Mouse (Mus musculus): ENCODE results near the gene Crp. TPM values are rescaled to one million over a fixed set of nuclear protein-coding genes. Genes with fewer than 3 reads are reported as not detected.
A peak's percentile ranks its signal among the peaks of the same experiment; 100 is the strongest.

Gene Crp
- polyA plus RNA-seq (2015; fragmentation: Nextera tagmentation; extraction: Ambion mirVana), result 1.1 and 1.3 TPM in 2 replicates

DNA sequence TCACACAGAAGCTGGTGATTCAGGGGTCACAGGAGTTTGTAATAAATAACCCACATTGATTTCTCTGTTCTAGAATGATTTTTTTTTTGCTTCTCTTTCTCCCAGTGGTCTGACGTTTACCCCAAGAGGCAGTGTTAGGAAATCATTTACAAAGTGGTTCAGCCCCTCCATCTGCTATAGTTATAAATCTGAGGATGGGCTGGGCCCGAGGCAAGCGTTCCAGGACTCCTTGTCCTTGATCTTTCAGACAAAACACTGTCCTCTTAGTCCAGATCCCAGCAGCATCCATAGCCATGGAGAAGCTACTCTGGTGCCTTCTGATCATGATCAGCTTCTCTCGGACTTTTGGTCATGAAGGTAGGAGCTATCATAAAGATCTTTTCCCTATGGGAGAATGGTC, at the start of gene Crp:
TSS of gene Crp (plus strand) at position 212 of the 400 bp plus-strand sequence.
- 46% methylated on average over 4 of the region's 4 CpGs for WGBS
- Histone ChIP-seq H3K4me2 (ENCODE audit: low read depth, low read length) (no peak within 1 kb of the TSS), H3K27me3 (replicated peaks; ENCODE audit: control insufficient read depth, insufficient read depth, low read length) (no peaks in the 10 kb centered on the region), H3K4me3 (ENCODE audit: low read length) (no peak within 1 kb of the TSS), H3K4me1 (ENCODE audit: control insufficient read depth, insufficient read depth, low read length) (no peaks in the 10 kb centered on the region), H3K9ac (ENCODE audit: low read depth, low read length) (no peak within 1 kb of the TSS), H3K27ac (ENCODE audit: low read length) (no peak within 1 kb of the TSS), H3K9me3 (ENCODE audit: control insufficient read depth, low read length) (no peaks in the 10 kb centered on the region), H3K36me3 (ENCODE audit: control insufficient read depth, insufficient read depth, low read length) (no peaks in the 10 kb centered on the region)
- ATAC-seq, result peak; percentile 48; the same call in 1 of the 2 replicates

- 82% methylated on average over 9 of the region's 9 CpGs for WGBS
- Histone ChIP-seq H3K4me2 (ENCODE audit: low read depth, low read length) (no peak overlapping the region), H3K36me3 (ENCODE audit: control insufficient read depth, insufficient read depth, low read length) (no peaks in the 10 kb centered on the region), H3K27me3 (replicated peaks; ENCODE audit: control insufficient read depth, insufficient read depth, low read length) (no peaks in the 10 kb centered on the region; the same call in 1 of the 2 replicates), H3K9ac (ENCODE audit: low read depth, low read length) (no peak overlapping the region), H3K9me3 (ENCODE audit: control insufficient read depth, low read length) (no peaks in the 10 kb centered on the region), H3K4me3 (ENCODE audit: low read length) (no peak overlapping the region), H3K27ac (ENCODE audit: low read length) (no peak overlapping the region), H3K4me1 (ENCODE audit: control insufficient read depth, insufficient read depth, low read length) (no peaks in the 10 kb centered on the region)
- no peak for ATAC-seq
Observed at GRCm38 (mm10) chr1:172649396-172649795, 48.5 kb upstream of the Crp start.

- no peak overlapping the region for H3K9ac ChIP-seq (ENCODE audit: low read depth, low read length)
- no peaks in the 10 kb centered on the region for H3K36me3 ChIP-seq (ENCODE audit: control insufficient read depth, insufficient read depth, low read length)
- no peak overlapping the region for H3K27ac ChIP-seq (ENCODE audit: low read length)
- H3K4me2 ChIP-seq (ENCODE audit: low read depth, low read length), result no peak overlapping the region
- 53% methylated on average over 8 of the region's 8 CpGs for WGBS
- no peaks in the 10 kb centered on the region for H3K9me3 ChIP-seq (ENCODE audit: control insufficient read depth, low read length)
- no peaks in the 10 kb centered on the region; the same call in 1 of the 2 replicates for H3K27me3 ChIP-seq (replicated peaks; ENCODE audit: control insufficient read depth, insufficient read depth, low read length)
- H3K4me3 ChIP-seq (ENCODE audit: low read length), result no peak overlapping the region
- 0 out of 2 replicates have a peak, but pooled peaks cover 3% of the 10 kb centered on the region for H3K4me1 ChIP-seq (ENCODE audit: control insufficient read depth, insufficient read depth, low read length)
- ATAC-seq, result peak; percentile 21; the same call in 1 of the 2 replicates
Observed at GRCm38 (mm10) chr1:172650519-172651287, 47.2 kb upstream of the Crp start.

DNA sequence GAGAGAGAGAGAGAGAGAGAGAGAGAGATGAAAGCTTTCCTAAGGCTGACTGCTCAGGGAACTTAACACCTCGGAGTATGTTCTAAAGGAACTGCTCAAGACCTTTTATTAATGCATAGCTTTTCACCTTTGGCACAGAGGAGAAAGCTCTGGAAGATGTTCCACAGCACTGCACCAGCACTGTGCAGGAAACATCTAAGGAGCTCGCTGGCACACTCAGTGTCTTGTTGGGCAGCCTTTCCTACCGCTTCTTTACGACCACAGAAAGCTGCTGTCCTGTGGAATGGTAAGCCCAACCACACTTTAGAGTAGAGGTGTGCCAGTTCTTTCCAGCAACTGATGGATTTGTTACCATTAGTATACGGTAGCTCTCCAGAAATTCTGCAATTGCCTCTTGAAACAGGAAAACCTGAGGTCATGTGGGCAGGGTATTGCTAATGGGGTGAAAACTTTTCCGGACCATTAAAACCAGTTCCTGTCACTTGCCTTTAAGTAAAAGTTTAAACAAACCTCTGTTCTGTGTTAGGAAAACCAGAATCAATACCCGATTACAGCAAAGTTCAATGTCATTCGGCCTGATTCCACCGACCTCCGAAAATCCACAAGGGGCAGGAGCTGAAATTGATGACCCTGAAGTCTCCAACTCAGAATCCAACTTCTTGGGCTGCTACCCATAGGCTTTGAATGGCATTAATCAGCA, 46.4 kb upstream of the Crp start:
- no peak for ATAC-seq
- 0 out of 2 replicates have a peak, but pooled peaks cover 3% of the 10 kb centered on the region for H3K4me1 ChIP-seq (ENCODE audit: control insufficient read depth, insufficient read depth, low read length)
- H3K4me2 ChIP-seq (ENCODE audit: low read depth, low read length), result no peak overlapping the region
- H3K27ac ChIP-seq (ENCODE audit: low read length), result no peak overlapping the region
- H3K36me3 ChIP-seq (ENCODE audit: control insufficient read depth, insufficient read depth, low read length), result no peaks in the 10 kb centered on the region
- WGBS, result 61% methylated on average over 10 of the region's 10 CpGs
- no peak overlapping the region for H3K4me3 ChIP-seq (ENCODE audit: low read length)
- H3K9me3 ChIP-seq (ENCODE audit: control insufficient read depth, low read length), result no peaks in the 10 kb centered on the region
- H3K27me3 ChIP-seq (replicated peaks; ENCODE audit: control insufficient read depth, insufficient read depth, low read length), result no peaks in the 10 kb centered on the region; the same call in 1 of the 2 replicates
- H3K9ac ChIP-seq (ENCODE audit: low read depth, low read length), result no peak overlapping the region

DNA sequence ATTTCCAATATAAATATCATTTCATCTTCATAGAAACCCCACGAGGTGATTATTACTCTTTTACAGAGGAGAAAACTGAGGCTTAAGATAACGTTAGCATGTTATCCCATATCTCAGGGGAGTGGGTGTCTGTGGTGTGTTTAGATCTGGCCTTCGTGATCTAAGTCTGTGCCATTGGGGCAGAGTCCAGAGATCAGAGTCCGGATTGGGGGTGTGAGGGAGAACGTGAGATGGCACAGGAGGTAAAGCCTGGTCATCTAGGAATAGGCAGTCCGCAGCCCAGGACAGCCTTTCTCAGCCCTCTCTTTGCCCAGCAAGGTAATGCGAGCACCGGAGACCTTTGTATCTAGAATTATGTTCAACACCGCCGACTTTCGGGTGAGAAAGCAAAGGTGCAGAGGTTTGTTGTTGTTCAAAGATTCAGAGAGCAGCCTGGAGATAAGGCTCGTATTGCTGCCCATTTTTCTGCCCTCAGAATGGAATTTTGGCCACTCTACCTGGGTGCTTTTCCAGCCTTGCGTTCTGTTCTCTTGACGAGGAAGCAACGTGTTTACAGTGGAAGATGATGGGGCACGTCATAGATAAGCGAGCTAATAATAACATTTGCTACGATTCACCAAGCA, 45.7 kb upstream of the Crp start:
- peak; percentile 45 for ATAC-seq
- H3K27me3 ChIP-seq (replicated peaks; ENCODE audit: control insufficient read depth, insufficient read depth, low read length), result no peaks in the 10 kb centered on the region; the same call in 1 of the 2 replicates
- peak overlapping the region; percentile 16; the same call in 1 of the 2 replicates for H3K4me2 ChIP-seq (ENCODE audit: low read depth, low read length)
- no peak overlapping the region for H3K4me3 ChIP-seq (ENCODE audit: low read length)
- WGBS, result 63% methylated on average over 18 of the region's 18 CpGs
- H3K36me3 ChIP-seq (ENCODE audit: control insufficient read depth, insufficient read depth, low read length), result no peaks in the 10 kb centered on the region
- no peaks in the 10 kb centered on the region for H3K9me3 ChIP-seq (ENCODE audit: control insufficient read depth, low read length)
- no peak overlapping the region for H3K27ac ChIP-seq (ENCODE audit: low read length)
- H3K4me1 ChIP-seq (ENCODE audit: control insufficient read depth, insufficient read depth, low read length), result 0 out of 2 replicates have a peak, but pooled peaks cover 3% of the 10 kb centered on the region
- no peak overlapping the region for H3K9ac ChIP-seq (ENCODE audit: low read depth, low read length)

- Histone ChIP-seq H3K4me3 (ENCODE audit: low read length) (no peak overlapping the region), H3K36me3 (ENCODE audit: control insufficient read depth, insufficient read depth, low read length) (no peaks in the 10 kb centered on the region), H3K9me3 (ENCODE audit: control insufficient read depth, low read length) (no peaks in the 10 kb centered on the region), H3K27ac (ENCODE audit: low read length) (no peak overlapping the region), H3K4me2 (ENCODE audit: low read depth, low read length) (no peak overlapping the region), H3K4me1 (ENCODE audit: control insufficient read depth, insufficient read depth, low read length) (0 out of 2 replicates have a peak, but pooled peaks cover 3% of the 10 kb centered on the region), H3K9ac (ENCODE audit: low read depth, low read length) (no peak overlapping the region), H3K27me3 (replicated peaks; ENCODE audit: control insufficient read depth, insufficient read depth, low read length) (no peaks in the 10 kb centered on the region; the same call in 1 of the 2 replicates)
- WGBS, result 78% methylated on average over 6 of the region's 6 CpGs
- no peak for ATAC-seq
Observed at GRCm38 (mm10) chr1:172653900-172654299, 44.0 kb upstream of the Crp start.

- H3K9ac ChIP-seq (ENCODE audit: low read depth, low read length), result no peak overlapping the region
- H3K27me3 ChIP-seq (replicated peaks; ENCODE audit: control insufficient read depth, insufficient read depth, low read length), result no peaks in the 10 kb centered on the region; the same call in 1 of the 2 replicates
- no peak overlapping the region for H3K4me3 ChIP-seq (ENCODE audit: low read length)
- WGBS, result 79% methylated on average over 3 of the region's 3 CpGs
- no peaks in the 10 kb centered on the region for H3K36me3 ChIP-seq (ENCODE audit: control insufficient read depth, insufficient read depth, low read length)
- no peak for ATAC-seq
- no peaks in the 10 kb centered on the region for H3K9me3 ChIP-seq (ENCODE audit: control insufficient read depth, low read length)
- no peak overlapping the region for H3K27ac ChIP-seq (ENCODE audit: low read length)
- no peak overlapping the region for H3K4me2 ChIP-seq (ENCODE audit: low read depth, low read length)
- 0 out of 2 replicates have a peak, but pooled peaks cover 3% of the 10 kb centered on the region for H3K4me1 ChIP-seq (ENCODE audit: control insufficient read depth, insufficient read depth, low read length)
Observed at GRCm38 (mm10) chr1:172657266-172657665, 40.6 kb upstream of the Crp start.

- WGBS, result 79% methylated on average over 8 of the region's 8 CpGs
Observed at GRCm38 (mm10) chr1:172659688-172660087, 38.2 kb upstream of the Crp start.

GRCm38 (mm10) chr1:172665457-172665856, 32.4 kb upstream of the Crp start:
- H3K9me3 ChIP-seq (ENCODE audit: control insufficient read depth, low read length), result no peaks in the 10 kb centered on the region
- no peak overlapping the region for H3K9ac ChIP-seq (ENCODE audit: low read depth, low read length)
- no peak overlapping the region for H3K4me2 ChIP-seq (ENCODE audit: low read depth, low read length)
- no peaks in the 10 kb centered on the region for H3K4me1 ChIP-seq (ENCODE audit: control insufficient read depth, insufficient read depth, low read length)
- H3K4me3 ChIP-seq (ENCODE audit: low read length), result no peak overlapping the region
- H3K27me3 ChIP-seq (replicated peaks; ENCODE audit: control insufficient read depth, insufficient read depth, low read length), result no peaks in the 10 kb centered on the region
- H3K36me3 ChIP-seq (ENCODE audit: control insufficient read depth, insufficient read depth, low read length), result no peaks in the 10 kb centered on the region
- WGBS, result 64% methylated on average over 2 of the region's 2 CpGs
- H3K27ac ChIP-seq (ENCODE audit: low read length), result no peak overlapping the region
- no peak for ATAC-seq

More at GRCm38 (mm10) chr1:172659688-172660087, 38.2 kb upstream of the Crp start:
- no peak overlapping the region for H3K9ac ChIP-seq (ENCODE audit: low read depth, low read length)
- no peaks in the 10 kb centered on the region for H3K9me3 ChIP-seq (ENCODE audit: control insufficient read depth, low read length)
- no peak overlapping the region for H3K4me3 ChIP-seq (ENCODE audit: low read length)
- 0 out of 2 replicates have a peak, but pooled peaks cover 3% of the 10 kb centered on the region for H3K4me1 ChIP-seq (ENCODE audit: control insufficient read depth, insufficient read depth, low read length)
- H3K36me3 ChIP-seq (ENCODE audit: control insufficient read depth, insufficient read depth, low read length), result no peaks in the 10 kb centered on the region
- no peak for ATAC-seq
- H3K4me2 ChIP-seq (ENCODE audit: low read depth, low read length), result no peak overlapping the region
- H3K27ac ChIP-seq (ENCODE audit: low read length), result no peak overlapping the region
- H3K27me3 ChIP-seq (replicated peaks; ENCODE audit: control insufficient read depth, insufficient read depth, low read length), result no peaks in the 10 kb centered on the region
